Mouse (Mus musculus) cerebellum, adult (tissue): ENCODE results near the gene Csdc2.

ENCODE experiments used
- ATAC-seq: cut with Nextera tagmentation; 2 replicates; pipeline ENCODE4 v1.9.2; 2017; ENCODE audit warnings: mild to moderate bottlenecking, moderate library complexity, mixed read lengths; ENCODE audit not compliant: insufficient number of reproducible peaks, low FRiP score, low TSS enrichment

The Csdc2 gene

DNA sequence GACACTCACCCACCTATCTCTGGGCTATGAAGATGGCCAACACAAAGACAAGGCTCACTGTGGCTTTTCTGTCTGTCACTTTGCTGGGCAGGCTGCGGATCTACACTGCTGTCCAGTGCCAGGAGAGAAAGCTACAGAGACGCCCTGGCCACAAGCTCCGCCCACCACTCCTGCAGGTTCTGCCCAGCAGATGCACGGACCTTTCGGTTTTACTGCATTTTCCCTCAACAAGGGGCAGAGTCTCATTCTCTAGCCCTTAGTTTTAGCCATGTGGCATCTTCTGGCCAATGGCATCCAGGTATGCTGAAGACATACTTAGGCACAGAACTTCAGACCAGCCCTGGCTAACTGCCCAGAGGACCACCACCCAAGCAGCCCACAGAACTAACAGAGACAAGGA lies 15.3 kb upstream of the Csdc2 start:
- ATAC-seq, result no peak

DNA sequence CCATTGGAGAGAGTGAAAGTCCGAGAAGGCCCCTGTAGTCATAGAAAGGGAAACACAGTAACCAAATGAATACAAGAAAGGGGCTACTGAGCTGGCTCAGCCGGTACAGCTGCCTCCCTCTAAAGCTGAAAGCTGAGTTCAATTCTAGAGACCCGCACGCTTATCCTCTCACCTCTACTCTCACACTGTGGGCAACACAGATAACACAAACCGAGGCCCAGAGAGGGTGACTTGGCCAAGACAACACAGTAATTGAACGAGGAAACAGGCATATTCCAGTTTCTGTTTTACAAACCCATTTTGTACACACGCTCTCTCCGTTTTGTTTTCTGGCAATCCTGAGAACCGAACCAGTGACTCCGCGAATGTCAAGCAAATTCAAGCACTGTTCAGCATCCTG lies 11.6 kb upstream of the Csdc2 start:
- ATAC-seq, result no peak

DNA sequence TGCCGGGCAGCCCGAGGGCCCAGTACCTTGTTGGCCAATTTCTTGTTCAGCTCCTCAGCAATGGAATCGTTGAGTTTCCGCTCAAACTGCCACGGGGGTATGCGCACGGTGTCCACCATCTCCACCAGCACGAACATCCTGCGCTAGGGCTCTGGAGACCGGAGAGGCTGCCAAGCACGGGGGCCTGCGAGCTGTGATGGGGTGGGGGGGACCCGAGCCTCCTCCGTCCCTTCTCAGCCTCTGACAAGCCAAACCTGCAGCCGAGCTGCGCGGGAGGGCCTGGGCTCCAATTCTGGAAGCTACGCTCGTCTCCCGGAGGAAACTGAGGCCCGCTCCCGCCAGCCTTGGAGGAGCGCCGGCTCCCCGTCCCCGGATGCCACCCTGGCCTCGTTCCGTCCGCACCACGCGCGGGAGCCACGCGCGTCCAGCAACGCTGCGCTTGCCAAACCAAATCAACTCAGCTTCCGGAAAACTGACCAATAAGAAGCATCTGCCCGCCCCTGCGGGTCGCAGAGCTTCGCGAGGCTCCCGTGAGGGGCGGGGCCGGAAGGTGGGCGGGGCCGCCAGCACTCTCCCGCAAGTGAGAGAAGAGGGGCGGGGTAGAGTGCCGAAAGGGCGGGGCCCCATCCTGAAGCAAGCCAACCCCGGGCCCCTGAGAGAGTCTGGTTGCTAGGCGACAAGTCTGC lies 10.7 kb upstream of the Csdc2 start, which contains the start of gene Polr3h:
Gene Polr3h (minus strand): TSS at position 481 of the 686 bp plus-strand sequence.
- ATAC-seq, result peak; percentile 82

DNA sequence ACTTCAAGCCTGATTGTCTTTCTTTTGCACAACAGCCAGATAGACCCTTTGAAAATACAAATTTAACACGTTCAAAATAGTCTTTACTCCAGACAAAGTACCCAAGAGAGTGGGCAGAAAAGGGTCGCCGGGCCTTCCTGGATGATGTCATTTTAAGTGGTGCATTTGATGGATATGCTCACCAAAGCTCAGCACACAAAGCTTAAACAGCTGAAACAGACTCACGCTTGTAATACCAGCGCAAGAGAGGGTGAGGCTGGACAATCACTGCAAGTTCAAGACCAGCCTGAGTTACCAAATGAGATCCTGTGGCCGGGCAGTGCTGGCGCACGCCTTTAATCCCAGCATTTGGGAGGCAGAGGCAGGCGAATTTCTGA lies 10.1 kb upstream of the Csdc2 start:
- ATAC-seq, result no peak

DNA sequence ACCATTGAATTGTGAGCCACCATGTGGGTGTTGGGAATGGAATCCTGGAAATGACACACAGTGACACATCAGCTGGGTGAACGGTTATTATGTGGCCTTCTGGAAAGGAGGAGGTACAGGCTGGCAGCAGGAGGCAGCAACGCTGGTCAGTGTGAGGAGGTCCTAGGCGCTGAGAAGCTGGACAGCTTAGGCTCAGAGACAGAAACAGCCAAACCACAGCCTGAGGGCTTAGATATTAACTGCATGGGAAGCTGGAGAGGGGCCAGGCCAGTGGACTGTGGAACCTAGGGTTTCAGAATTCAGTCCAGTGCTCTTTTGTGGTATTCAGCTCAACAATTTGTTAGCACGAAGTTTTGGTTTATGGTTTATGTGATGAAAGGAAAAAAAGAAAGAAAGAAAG lies 8.8 kb upstream of the Csdc2 start:
- no peak for ATAC-seq

DNA sequence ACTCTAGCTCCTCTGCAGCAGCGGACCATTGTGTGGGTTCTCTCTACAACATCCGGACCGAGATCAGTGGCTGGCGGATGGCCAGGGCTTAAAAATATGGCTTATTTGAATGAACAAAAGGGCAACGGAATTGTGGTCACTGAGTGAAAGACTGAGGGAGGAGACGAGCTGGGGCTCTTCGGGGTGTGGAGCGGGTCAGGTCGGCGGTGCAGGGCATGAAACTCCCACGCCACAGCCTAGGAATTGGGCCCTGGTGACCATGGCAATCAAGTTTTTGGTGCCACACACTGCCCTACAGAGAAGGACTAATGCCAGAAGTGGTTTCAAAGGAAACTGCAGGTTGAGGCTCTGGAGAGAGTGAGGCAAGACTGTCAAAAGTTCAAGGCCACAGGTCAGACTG lies 8.3 kb upstream of the Csdc2 start:
- ATAC-seq, result no peak

DNA sequence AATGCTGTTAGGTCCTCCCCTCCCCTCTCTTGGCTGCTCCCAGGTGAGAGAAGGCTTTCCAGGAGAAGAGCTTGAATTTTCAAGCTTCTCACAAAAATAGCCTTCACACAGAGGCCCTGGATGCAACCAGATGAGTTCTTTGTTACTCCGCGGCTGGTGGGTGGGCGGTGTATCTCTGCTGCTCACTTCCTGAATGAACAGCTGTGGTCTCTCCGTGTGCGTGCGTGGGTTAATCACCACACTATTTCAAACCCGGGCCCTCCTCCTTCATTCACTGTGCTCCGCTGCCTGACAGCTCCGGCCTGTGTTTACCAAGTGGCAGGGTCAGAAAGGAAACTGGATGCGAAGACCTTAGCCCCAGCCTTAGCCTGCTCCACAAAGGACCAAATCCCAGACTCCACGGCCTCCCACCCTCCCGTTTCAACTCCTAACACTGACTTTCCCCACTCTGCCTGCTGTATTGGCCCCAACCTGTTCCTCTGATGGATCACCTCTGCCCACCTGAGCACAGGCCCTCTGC lies 3.5 kb upstream of the Csdc2 start:
- ATAC-seq, result no peak

DNA sequence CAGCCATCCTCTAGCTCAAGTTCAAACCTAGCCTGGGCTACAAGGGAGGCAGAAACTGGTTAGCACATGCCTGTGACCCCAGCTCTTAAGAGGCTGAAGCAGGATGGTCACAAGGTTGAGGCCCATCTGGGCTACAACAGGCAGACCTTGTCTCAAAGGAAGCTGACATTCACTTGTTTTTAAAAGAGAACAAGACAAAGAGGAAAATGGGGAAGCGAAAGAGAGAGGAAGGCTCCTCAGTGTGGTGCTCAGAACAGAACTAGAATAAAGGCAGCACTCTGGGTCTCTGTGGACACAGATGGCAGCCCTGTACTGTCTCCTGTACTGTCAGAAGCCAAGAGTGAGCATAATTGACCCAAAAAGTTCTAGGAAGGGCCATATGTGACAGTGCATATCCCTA lies 2.6 kb upstream of the Csdc2 start:
- ATAC-seq, result no peak

DNA sequence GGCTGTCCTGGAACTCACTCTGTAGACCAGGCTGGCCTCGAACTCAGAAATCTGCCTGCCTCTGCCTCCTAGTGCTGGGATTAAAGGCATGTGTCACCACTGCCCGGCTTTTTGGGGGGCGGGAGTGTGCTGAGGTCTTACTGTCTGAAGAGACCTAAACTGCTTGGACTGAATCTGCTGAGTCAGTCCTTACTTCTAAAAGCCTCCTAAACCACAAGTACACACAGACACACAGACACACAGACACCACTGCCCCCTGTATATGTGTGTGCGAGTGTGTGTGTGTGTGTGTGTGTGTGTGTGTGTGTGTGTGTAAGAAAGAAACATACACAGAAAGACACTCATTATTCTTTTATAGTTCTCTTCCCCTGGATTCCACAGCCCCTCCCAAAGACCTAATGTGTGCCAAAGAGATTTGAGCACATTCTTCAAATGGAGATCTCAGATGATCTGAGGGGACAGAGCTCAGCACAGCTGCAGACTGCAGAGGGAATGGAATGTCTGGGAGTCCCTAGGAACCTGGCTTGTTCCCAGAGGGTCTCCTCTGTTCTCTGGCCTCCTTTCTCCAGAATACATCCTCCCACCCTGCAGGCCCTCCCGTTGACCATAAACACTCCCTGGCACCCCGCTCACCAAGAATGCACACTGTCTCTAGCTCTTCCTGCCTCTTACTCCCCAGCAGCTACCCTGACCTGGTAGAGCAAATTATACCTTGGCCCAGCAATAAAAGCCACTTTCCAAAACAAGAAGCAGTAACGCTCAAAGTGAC lies 506 bp upstream of the Csdc2 start:
- no peak for ATAC-seq

DNA sequence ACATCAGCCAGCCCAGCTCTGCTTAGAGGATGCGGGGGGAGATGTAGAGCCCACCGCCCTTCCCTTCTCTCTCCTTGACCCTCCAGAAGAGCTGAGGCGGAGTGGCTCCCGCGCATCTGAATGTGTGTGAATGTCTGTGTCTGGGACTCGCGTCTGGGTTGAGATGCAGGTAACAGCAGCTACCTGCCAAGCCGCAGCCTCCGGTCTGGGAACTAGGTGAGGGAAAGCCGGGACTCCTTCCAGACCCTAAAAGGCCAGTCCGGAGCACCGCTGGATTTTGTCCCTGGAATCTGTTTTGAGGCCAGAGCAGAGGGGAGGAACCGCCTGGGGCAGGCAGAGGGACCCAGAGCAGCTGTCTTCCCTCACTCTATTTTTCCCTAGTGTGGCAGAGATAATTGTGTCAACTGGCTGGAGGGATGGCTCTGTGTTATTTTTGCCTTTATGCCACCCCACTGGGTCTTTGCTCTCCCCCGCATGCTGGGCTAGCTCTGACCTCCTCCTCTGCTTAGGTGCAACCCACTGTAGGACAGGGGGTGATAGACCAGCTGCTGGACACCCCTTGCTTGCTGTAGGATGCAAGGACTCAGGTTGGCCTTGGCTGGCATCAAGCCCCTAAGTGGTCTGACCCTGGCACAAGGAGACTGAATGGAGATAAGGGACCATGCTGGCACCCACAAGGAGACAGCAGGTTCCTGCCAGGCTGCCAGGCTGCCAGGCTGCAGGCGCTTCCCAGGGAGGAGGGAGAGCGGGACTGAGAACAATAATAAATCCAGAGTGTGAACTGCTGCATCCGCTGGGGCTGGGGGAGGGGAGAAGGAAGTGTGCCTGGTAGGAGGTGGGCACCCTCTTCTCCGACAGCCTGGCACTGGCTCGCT lies 776 bp downstream of the Csdc2 start:
- ATAC-seq, result peak; percentile 28; the same call in 1 of the 2 replicates

DNA sequence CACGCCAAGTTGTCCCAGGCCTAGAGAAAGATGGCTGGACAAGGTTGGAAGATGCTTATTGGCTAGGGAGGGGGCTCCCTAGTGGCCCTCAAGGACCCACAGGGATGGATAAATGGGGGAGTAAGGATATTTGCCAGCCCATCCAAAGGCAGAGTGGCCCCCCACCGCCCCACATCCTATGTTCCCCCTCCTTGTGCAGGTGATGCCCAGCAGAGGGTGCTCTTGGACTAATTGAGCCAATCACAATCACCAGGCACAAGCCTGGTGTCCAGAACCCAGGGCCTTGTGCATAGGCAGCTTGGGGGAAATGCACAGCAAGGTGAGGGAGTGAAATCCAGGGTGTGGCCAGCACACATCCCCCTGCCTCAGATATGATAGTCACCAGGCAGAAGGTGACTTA lies 1.7 kb downstream of the Csdc2 start:
- ATAC-seq, result no peak; the same call in 1 of the 2 replicates

DNA sequence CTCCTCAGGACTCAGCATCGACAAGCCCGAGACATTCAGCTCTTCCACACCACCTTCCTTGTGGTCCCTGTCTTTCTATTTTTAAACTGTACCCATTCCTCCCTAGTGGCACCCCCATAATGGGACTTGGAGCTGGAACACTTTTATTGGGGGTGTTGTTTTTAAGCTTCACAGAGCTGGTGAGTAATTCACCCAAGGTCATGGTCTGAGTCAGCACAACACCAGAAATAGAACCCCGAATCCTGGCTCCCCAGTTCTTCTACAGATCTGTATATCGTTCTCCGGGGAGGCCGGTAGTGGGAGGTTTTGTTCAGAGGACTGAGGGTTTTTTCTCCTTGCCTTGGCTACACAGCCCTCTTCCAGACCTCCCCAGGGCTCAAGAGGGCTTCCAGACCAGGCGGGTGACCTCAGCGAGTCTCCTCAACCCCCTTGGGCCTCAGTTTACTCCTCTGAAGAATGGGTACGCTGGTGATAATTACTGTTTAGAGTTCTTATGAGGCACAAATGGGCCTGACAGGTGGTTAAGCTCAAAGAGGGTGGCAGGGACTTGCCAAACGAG lies 2.7 kb downstream of the Csdc2 start:
- ATAC-seq, result no peak

DNA sequence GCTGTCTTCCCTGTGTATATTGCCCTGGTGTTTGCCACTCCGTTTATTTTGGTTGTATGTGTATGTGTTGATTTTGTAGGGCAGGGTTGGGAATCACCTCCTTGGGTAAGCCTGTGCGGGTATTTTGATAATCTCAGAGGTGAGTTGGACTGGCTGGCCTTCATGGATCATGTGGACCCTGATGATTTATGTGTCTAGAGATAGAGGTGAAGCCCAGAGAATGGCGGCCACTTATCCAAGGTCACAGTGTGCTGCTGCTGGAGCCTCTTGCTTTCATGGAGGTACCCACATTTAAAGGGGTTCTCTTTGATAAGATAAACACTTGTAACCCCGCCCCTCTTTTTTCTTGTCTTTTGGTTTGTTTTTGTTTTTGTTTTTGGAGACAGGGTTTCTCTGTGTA lies 3.2 kb downstream of the Csdc2 start:
- no peak for ATAC-seq

DNA sequence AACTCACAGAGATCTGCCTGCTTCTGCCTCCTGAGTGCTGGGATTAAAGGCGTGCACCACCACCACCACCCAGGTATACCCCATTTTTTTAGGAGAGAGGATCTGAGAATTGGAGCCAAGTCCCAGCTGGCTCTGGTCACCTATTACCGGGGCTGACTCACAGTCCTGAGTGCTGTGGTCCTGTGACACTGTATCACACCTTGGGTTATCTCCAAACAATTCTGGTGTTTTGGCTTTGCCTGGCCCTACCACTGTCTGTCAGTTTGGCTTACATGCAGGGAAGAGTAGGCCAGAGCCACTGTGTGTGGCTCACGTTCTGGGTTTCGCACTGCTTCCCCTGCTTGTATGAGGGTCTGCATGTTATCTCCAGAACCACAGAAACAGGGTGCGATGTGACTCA lies 3.7 kb downstream of the Csdc2 start:
- ATAC-seq, result no peak

DNA sequence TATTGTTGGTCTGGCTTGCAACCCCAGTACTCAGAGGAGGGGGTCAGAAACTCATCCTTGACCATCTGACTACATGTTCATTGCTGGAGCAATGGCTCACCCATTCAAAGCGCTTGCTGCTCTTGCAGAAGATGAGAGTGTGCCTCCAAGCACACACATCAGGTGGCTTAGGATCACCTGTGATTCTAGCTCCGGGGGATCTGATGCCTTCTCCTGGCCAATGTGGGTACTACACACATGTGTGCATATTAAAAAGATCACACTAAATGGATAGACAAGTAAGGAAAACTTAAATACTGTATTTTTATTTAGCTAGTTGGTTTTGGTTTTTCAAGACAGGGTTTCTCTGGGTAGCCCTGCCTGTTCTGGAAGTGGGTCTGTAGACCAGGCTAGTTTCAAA lies 4.5 kb downstream of the Csdc2 start:
- no peak for ATAC-seq

DNA sequence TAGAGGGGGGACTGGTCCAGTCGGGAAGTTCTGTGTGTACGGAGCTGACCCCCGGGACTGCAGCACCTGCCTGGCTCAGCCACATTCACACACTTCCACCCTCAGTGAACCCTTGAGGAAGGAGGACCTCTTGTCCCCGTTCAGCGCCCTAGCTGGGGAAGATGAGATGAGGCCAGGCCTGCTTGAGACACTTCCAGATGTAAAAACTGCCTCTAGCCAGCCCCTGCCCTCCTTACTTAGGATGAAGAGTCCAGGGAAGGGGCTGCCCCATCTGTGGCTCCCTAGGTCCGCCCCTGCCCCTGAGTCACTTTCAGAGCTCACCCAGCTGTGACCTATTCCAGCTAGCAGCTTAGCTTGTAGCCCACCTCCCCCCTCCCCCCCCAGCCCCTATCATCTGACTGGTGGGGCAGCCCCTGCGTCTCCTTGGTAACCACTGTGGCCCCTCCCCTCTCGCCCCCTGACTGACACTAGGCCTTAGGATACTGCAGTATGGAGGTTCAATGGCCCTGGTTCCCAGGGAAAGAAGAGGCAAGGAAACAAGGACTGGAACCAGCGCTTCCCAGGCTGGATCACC lies 6.7 kb downstream of the Csdc2 start:
- ATAC-seq, result no peak

DNA sequence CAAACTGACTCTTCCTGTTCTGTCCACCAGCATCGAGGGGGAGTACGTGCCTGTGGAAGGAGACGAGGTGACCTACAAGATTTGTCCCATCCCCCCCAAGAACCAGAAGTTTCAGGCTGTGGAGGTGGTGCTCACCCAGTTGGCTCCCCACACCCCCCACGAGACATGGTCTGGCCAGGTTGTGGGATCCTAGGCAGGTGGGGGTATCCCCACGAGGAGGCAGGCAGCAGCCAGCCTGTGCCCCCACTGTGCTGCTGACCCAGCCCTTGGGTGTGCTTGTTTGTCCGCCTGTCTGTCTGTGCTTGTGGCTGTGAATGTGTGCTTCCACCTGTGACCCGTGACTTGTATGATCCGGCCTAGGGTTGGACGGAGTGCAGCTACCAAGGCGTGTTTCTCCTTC lies 12.5 kb downstream of the Csdc2 start:
- no peak for ATAC-seq

DNA sequence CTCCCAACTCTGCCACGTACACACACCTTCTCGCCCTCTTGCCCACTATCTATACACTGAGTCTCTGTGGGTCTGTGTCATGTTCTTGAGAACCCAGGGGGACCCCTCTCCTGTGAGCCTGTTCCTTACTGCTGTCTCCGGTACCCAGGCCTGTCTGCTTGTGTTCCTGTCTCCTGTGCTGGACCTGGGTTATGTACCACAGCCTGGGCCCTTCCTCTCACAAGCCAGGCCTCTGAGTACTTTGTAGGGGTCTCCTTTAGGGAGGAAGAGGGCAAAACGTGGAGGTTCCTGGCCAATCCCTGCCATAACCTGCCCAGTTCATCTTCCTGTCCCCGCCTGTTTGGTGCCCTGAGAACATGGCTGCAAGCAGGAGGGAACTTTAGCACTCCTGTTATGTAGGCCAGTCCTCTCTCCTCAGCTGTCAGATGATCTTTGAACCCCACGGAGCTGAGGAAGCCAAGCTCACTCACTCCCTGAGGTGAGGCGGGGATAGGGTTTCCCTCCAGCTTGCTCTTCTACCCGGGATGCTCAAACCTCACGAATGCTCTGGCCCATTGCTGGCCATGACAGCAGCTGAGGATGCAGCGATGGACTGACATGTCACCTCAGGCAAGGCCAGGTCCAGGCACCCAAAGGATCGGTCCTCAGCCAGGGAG lies 13.0 kb downstream of the Csdc2 start:
- no peak for ATAC-seq

DNA sequence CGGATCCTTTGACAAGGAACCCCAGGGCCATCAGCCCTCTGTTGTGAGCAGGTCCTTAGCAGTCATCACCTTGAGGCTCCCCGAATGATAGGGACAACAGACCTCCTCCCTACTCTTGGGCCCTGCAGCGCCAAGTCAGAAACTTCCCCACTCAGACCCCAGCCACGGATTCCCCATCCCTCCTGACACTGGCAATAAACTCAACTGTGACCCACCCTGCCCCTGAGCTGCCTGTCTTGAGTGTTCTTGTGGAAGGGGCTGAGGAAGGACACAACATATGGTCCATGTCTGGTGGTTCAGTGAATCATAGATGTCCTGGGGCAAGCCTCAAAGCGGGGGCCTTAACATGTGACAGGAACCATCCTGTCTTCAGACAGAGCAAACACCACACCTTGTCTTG lies 14.2 kb downstream of the Csdc2 start:
- no peak for ATAC-seq

DNA sequence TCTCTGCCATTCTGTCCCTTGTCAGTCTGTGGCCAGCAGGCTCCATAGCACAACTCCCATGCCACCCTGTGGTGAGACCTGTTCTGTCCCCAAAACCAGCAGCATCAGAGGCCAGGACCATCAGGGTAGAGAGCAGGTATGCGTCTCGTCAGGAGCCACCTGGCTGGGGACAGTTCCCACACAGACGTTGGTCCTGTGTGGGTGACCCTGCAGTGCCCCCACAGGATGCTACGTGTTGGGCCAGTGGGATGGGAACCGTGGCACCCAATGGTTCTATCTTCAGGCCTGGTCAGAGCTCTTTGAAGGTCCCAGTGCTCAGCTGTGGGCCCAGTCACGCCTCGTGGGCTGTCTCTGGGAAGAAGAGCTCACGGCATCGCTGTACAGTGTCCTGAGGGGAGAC lies 14.6 kb downstream of the Csdc2 start:
- no peak for ATAC-seq
